Mouse (Mus musculus) intestine, embryonic 16.5 days (tissue): ENCODE data around the gene Adssl1. TPM values are rescaled to one million over a fixed set of nuclear protein-coding genes. Genes with fewer than 3 reads are reported as not detected.

ENCODE experiments used
- ATAC-seq: fragments of 200-750 bp; cut with Nextera tagmentation; 2 replicates; pipeline ENCODE4 v1.8.0; 2017; ENCODE audit warnings: moderate TSS enrichment, moderate library complexity
- H3K27ac ChIP-seq: fragments of 300-500 bp; sonication (generic); 2 replicates; pipeline ENCODE4 v1.5.1; 2014; ENCODE audit warnings: mild to moderate bottlenecking, low read length
- H3K27me3 ChIP-seq: fragments of 300-500 bp; sonication (generic); replicated peaks from 2 replicates; pipeline ENCODE4 v1.6.1; 2014; ENCODE audit warnings: low read length, control low read depth, mixed read lengths; ENCODE audit not compliant: control insufficient read depth, insufficient read depth
- H3K36me3 ChIP-seq: fragments of 300-500 bp; sonication (generic); 2 replicates; pipeline ENCODE4 v1.6.1; 2014; ENCODE audit warnings: low read length, control low read depth; ENCODE audit not compliant: control insufficient read depth, insufficient read depth
- H3K4me1 ChIP-seq: fragments of 300-500 bp; sonication (generic); 2 replicates; pipeline ENCODE4 v1.6.1; 2014; ENCODE audit warnings: low read length, control low read depth, mixed read lengths; ENCODE audit not compliant: control insufficient read depth, insufficient read depth
- H3K4me2 ChIP-seq: fragments of 300-500 bp; sonication (generic); 2 replicates; pipeline ENCODE4 v1.6.1; 2014; ENCODE audit warnings: low read depth, low read length, control low read depth
- H3K4me3 ChIP-seq: fragments of 300-500 bp; sonication (generic); 2 replicates; pipeline ENCODE4 v1.5.1; 2014; ENCODE audit warnings: mild to moderate bottlenecking, low read length
- H3K9ac ChIP-seq: fragments of 300-500 bp; sonication (generic); 2 replicates; pipeline ENCODE4 v1.6.1; 2014; ENCODE audit warnings: low read depth, low read length
- H3K9me3 ChIP-seq: fragments of 300-500 bp; sonication (generic); 2 replicates; pipeline ENCODE4 v1.6.1; 2016; ENCODE audit warnings: low read length, control low read depth; ENCODE audit not compliant: control insufficient read depth
- WGBS: fragments of 180-500 bp; shearing (Covaris S2); extraction: QIAGEN DNeasy Blood & Tissue Kit; methylation state at CpG from one replicate; pipeline ENCODE4 v1.1.7; 2014; 5-methylcytosine and 5-hydroxymethylcytosine counted together
- microRNA-seq: library from miRNA; unstranded; fragments of <30 nt; microRNA quantifications from one replicate; pipeline ENCODE4, GENCODE M21; 2016
- polyA plus RNA-seq: library from polyadenylated mRNA; unstranded; fragments of >200 nt; fragmentation: Nextera tagmentation; extraction: Ambion mirVana; gene quantifications from 2 replicates; pipeline ENCODE4 v1.2.1, GENCODE M21; 2015

Adssl1 gene
- polyA plus RNA-seq, 1 experiment from 2014 or later: 2.7 TPM

DNA sequence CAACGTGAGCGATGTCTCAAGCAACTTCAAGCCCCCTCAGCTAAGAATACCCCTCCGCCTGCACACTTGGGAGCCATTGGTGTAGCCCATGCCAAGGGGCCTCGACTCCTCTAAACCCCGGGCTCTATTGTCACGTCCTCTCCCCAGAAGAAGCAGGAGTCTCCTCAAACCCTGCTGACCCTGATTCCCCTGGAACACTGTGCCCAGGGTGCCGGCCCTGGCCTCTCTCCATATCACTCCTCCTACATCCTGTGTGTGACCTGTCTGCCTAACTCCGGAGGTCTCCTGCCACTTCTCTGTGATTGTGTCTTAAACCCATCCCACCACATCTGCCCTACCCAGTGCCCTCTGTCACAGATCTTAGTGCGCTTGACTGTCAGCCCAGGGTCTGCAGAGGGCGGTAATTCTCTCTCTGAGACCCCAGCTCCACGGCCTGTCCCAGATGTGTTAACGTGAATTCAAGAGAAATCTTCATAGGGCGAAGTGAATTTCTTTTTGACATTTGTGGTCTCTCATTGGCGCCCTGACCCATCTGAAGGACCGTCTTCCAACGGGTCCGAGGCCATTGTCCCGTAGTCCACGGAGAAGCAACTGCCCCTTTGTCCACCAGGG is 58.2 kb downstream of the Adssl1 start:
- peaks cover 37% of the 10 kb centered on the region for H3K4me1 ChIP-seq
- no peak for ATAC-seq
- H3K4me2 ChIP-seq: peak overlapping the region; percentile 96
- peak overlapping the region; percentile 78 for H3K9ac ChIP-seq
- peak overlapping the region; percentile 92 for H3K27ac ChIP-seq
- peak overlapping the region; percentile 73 for H3K4me3 ChIP-seq
- no peaks in the 10 kb centered on the region for H3K9me3 ChIP-seq
- H3K27me3 ChIP-seq: peaks cover 9% of the 10 kb centered on the region; the same call in 1 of the 2 replicates
- H3K36me3 ChIP-seq: no peaks in the 10 kb centered on the region
- 27% methylated on average over 19 of the region's 19 CpGs for WGBS

DNA sequence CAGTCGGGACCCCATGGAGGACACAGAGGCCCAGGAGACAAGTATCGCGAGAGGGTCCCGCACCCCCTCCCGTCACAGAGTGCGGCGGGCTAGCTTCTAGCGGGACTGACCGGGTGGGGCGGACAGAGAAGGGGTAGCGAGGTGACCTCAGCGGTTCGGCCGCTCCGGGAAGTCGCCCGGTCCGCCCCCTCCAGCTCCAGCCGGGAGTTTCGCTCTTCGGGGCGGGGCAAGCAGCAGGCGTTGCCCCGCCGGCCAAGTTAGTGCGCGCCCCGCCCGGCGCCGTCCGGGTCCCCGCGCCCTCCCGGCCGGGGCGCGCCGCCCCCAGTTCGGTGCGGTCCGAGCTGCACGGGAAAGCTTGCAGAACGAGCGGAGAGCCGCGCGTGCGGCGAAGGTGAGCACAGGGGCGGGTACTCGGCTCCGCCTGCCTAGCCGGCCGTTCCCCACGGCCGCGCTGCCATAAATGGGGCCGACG is 58.7 kb downstream of the Adssl1 start, which contains the start of gene Zbtb42:
Zbtb42 (plus strand) TSS at position 274 of the 472 bp plus-strand sequence.
- H3K4me3 ChIP-seq: peak within 1 kb of the TSS; percentile 73
- peak within 1 kb of the TSS; percentile 92 for H3K27ac ChIP-seq
- H3K27me3 ChIP-seq: peaks cover 9% of the 10 kb centered on the region; the same call in 1 of the 2 replicates
- WGBS: 0% methylated on average over 53 of the region's 60 CpGs
- H3K9ac ChIP-seq: peak within 1 kb of the TSS; percentile 78
- H3K9me3 ChIP-seq: no peaks in the 10 kb centered on the region
- peaks cover 36% of the 10 kb centered on the region for H3K4me1 ChIP-seq
- H3K36me3 ChIP-seq: no peaks in the 10 kb centered on the region
- H3K4me2 ChIP-seq: peak within 1 kb of the TSS; percentile 96
- peak; percentile 43 for ATAC-seq

DNA sequence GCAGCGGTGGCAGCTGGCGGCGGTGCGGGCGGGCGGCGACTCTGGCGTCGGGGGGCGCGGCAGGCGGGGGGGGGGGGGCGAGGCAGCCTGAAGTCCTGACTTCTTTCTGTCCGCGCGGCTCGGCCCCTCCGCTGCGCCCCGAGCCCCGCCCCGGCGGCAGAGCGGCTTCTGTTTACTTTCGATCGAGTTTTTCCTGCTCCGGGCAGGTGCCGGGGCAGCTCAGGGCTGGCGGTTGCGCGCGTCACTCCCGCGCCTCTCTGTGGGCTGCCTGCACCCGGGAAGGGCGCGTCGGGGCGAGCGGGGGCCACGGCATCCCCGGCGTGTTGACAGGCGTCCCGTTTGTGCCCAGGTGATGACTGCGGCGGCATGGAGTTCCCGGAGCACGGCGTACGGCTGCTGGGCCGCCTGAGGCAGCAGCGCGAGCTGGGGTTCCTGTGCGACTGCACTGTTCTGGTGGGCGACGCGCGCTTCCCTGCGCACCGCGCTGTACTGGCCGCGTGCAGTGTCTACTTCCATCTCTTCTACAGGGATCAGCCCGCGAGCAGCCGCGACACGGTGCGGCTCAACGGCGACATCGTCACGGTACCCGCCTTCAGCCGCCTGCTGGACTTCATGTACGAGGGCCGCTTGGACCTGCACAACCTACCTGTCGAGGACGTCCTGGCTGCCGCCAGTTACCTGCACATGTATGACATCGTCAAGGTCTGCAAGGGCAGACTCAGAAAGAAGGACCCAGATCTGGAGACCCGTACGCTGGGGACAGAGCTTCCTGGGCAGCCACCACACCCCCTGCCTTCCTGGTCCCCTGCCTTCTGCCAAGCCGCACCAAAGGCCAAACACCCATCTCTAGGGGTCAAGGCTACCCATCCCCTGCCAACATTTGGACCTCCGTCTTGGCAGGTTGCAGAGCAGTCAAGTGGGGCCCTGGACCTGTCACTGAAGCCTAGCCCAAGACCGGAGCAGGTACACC is 59.5 kb downstream of the Adssl1 start:
- Histone ChIP-seq H3K27ac (peak overlapping the region; percentile 92), H3K27me3 (peaks cover 9% of the 10 kb centered on the region; the same call in 1 of the 2 replicates), H3K4me2 (peak overlapping the region; percentile 96), H3K9me3 (no peaks in the 10 kb centered on the region), H3K9ac (peak overlapping the region; percentile 78), H3K4me3 (peak overlapping the region; percentile 73), H3K36me3 (no peaks in the 10 kb centered on the region), H3K4me1 (peaks cover 36% of the 10 kb centered on the region)
- ATAC-seq: peak; percentile 74
- 5% methylated on average over 66 of the region's 87 CpGs for WGBS

DNA sequence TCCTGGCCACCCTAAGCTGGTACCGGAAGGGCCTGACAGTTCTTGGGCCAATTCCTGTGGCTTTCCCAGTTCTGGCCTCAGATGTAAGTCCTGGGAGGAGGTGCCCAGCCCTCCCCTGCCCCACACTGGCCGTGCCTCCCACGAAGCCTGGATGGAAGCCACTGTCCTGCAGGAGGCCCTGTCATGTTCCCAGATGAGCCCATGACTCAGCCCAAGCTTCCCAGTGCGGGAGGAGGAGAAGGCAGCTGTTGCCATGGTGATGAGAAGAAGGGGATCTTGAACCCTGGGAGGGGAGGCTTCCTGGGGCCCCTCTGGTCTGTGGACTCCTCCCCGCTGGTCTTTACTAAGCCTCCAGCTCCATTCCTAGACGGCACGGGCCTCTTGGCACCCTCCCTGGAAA is 63.5 kb downstream of the Adssl1 start:
- Histone ChIP-seq H3K9ac (no peak overlapping the region), H3K27ac (no peak overlapping the region), H3K27me3 (peaks cover 9% of the 10 kb centered on the region; the same call in 1 of the 2 replicates), H3K9me3 (no peaks in the 10 kb centered on the region), H3K4me3 (no peak overlapping the region), H3K4me2 (no peak overlapping the region), H3K36me3 (no peaks in the 10 kb centered on the region), H3K4me1 (peaks cover 24% of the 10 kb centered on the region)
- no peak for ATAC-seq
- WGBS: 68% methylated on average over 7 of the region's 7 CpGs

DNA sequence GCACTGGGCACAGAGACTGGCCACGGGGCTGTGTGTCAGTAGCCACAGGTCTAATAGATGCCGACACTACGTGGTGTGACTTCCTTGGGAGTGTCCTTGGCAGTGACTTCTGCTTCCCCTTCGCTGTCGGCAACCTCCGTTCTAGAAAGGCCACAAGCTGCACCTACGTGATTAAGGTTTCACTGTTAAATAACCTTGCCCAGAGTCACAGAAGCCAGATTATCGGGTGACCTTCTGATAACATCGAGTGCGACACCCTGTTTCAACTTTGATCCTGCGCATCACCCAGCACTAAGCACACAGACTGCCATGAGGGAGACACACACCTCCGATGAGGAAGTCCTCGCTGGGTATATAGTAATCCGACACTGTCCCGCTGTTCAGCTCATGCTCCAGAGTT is 68.6 kb downstream of the Adssl1 start:
- H3K4me2 ChIP-seq: peak overlapping the region; percentile 26
- H3K9me3 ChIP-seq: no peaks in the 10 kb centered on the region
- WGBS: 36% methylated on average over 15 of the region's 15 CpGs
- H3K4me3 ChIP-seq: no peak overlapping the region
- no peaks in the 10 kb centered on the region for H3K27me3 ChIP-seq
- peaks cover 14% of the 10 kb centered on the region for H3K4me1 ChIP-seq
- H3K27ac ChIP-seq: no peak overlapping the region
- no peak overlapping the region for H3K9ac ChIP-seq
- no peaks in the 10 kb centered on the region for H3K36me3 ChIP-seq
- ATAC-seq: peak; percentile 50

Small RNAs within 50 kb of the gene (microRNA-seq; reads per million reads assigned to microRNA genes)
- gene Mir6939: 1.6 reads per million

Other genes with a start within 250 kb of the Adssl1 start
- 0.10 and 0.18 TPM in 2 replicates for gene A530016L24Rik, start 130.6 kb upstream of the Adssl1 start, polyA plus RNA-seq
- 2.5 and 2.8 TPM in 2 replicates for gene Tmem179, start 103.3 kb upstream of the Adssl1 start, polyA plus RNA-seq
- 1.6 and 2.6 TPM in 2 replicates for gene Inf2, start 31.3 kb upstream of the Adssl1 start, polyA plus RNA-seq
- 168 and 186 TPM in 2 replicates for gene Siva1, start 24.6 kb downstream of the Adssl1 start, polyA plus RNA-seq
- gene Akt1, start 54.8 kb downstream of the Adssl1 start, polyA plus RNA-seq: 56.5 and 65.5 TPM in 2 replicates
- 6.8 and 8.2 TPM in 2 replicates for gene Zbtb42, start 58.8 kb downstream of the Adssl1 start, polyA plus RNA-seq
- 12.4 and 13.2 TPM in 2 replicates for gene Cep170b, start 100.4 kb downstream of the Adssl1 start, polyA plus RNA-seq
- 12.2 and 13.0 TPM in 2 replicates for gene Pld4, start 140.6 kb downstream of the Adssl1 start, polyA plus RNA-seq
- gene Ahnak2, start 182.6 kb downstream of the Adssl1 start, polyA plus RNA-seq: 2.3 and 2.8 TPM in 2 replicates
- 3.4 and 4.1 TPM in 2 replicates for gene Clba1, start 188.9 kb downstream of the Adssl1 start, polyA plus RNA-seq
- 69.2 and 79.6 TPM in 2 replicates for gene Cdca4, start 209.4 kb downstream of the Adssl1 start, polyA plus RNA-seq
- gene Gpr132, start 248.2 kb downstream of the Adssl1 start, polyA plus RNA-seq: 0.40 and 0.48 TPM in 2 replicates